Mouse (Mus musculus) T-cell, adult 66 days (primary cell): ENCODE measurements around the gene Nmur2. TPM values are rescaled to one million over a fixed set of nuclear protein-coding genes. Genes with fewer than 3 reads are reported as not detected.

Source experiments
- total RNA-seq, 2 experiments: library from RNA; stranded (reverse); gene quantifications; 3 replicates in 1 of 2; 4 replicates in 1 of 2; pipeline ENCODE4 v1.2.4; 2023

Nmur2 gene
- total RNA-seq, result not detected

GRCm38 (mm10) chr11:56040917-56041316 is at the start of gene Nmur2:
Gene Nmur2, minus strand, starts transcription at chr11:56041010.

